Mouse (Mus musculus): ENCODE results near the gene Zdhhc6. TPM values are rescaled to one million over a fixed set of nuclear protein-coding genes. Genes with fewer than 3 reads are reported as not detected.

Gene Zdhhc6
- total RNA-seq, 2 experiments from 2014 or later, result 27.8 to 30.8 TPM

- DNase-seq (ENCODE audit: low spot score in 2 of 2), result no peak
These were observed 55.2 kb downstream of the Zdhhc6 start for GRCm38 (mm10) chr19:55260389-55261184.

GRCm38 (mm10) chr19:55258514-55258913 lies 57.3 kb downstream of the Zdhhc6 start:
- no peak for DNase-seq (ENCODE audit: low spot score in 2 of 2)

DNA sequence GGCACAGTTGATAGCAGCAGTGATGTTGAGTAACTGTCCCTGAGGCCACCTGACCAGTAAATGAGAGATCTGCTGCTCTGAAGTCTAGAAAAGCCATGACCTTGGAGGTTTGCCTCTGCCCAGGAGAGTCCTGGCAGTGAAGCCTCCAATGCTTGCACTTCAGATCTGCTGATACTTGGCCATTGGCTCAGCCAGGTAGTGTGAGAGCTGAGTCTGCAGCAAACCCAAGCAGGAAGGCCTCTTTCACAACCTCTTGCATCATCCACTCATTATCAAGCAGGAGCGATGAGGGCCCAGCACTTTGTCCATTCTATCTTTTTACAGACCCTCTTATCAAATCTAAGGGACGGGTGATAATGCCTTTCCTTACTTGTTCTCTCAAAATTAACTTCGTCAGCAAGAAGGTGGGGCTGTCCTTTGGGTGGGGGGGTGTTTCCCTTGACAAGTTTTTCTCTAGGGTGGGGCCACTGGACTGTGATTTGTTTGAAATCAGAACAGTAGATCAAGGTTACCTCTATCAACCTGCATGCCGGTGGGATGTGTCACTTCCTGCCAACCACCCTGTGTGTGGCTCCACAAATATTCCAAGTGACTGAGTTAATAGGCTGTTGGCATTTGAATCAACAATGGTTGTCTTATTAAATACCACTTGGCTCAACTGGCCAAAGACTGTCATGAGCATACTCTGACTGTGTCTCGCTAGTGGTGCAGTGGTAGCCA lies 58.0 kb downstream of the Zdhhc6 start:
- no peak for DNase-seq (ENCODE audit: low spot score in 2 of 2)

DNA sequence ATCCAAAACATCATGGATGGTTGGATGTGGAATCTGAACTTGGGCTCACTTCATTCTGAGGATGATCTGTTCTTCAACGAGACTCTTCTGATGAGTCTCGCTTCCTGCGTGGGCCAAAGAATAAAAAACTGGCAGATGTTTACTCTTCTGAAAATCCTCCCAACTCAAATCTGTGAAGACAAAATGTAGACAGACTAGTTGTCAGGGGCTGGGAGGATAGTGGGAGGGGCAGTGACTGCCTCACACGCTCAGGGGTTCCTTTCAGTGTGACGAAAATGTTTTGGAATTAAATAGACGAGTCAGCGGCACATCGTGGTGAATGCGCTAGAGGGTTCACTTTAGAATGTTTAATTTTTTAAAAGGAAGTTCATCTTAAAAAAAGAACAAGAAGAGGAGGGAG lies 59.7 kb downstream of the Zdhhc6 start:
- DNase-seq (ENCODE audit: low spot score in 2 of 2), result no peak

DNA sequence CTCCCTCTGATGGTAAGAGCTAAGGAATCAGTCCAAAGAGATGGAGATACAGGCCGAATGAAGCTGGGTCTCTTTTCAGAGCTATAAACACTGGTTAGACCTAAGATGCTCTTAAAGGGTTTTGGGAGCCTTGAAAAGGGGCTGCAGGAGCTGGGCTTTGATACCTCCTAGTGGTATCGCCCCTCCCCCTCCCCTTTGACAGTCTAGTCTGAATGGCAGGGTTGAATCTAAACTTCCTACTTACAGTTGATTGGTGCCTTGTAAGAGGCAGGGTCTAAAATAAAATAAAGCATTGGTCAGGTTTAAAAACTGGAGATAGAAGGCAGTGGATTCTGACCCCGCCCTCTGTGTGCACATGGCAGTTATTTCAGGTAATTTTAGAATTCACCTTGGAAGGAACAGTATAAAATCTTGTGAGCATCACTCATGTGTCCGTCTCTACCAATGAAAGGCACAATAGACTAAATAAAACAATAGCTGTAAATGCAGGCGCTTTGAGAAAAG lies 61.3 kb downstream of the Zdhhc6 start:
- DNase-seq (ENCODE audit: low spot score in 2 of 2), result peak in 1 of 2 experiments; percentile 22

GRCm38 (mm10) chr19:55253570-55254441 lies 62.0 kb downstream of the Zdhhc6 start:
- peak; percentile 32 to 51 for DNase-seq (ENCODE audit: low spot score in 2 of 2)

- no peak for DNase-seq (ENCODE audit: low spot score in 2 of 2)
These were observed 62.6 kb downstream of the Zdhhc6 start for GRCm38 (mm10) chr19:55253239-55253569.

DNA sequence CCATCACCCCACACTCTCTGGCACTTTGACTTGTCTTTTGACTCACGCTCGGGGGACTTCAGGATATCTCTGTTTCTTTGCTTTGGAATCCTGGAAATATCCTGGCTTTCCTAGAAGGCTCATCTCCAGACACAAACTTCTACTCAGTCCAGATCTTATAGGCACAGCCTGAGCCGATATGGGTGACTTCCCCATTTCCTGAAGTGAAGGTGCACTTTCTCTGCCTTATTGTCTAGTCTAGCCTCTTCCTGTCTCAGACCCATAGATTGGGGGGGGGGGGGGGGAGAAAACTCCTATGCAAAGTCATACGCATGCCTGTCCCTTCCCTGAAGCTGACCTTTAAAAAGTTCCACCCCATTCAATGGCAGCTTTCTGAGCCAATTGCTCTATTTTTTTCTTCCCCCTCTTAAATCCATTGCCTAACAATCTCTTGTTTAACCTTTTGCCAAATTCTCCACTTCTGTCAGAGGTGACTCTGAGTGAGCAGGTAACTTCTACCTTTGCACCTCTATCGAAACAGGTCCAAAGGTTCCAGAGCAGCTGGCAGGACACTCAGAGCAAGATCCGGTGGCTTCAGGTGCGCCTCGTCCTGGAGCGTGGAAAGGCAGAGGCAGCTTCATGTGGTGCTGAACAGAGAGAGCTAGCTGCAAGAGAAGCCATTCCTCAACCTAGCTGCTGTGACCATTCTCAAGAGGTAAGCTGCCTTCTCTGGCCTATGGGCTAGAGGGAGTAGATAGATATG lies 64.3 kb downstream of the Zdhhc6 start, which contains the start of gene Acsl5:
Gene Acsl5, plus strand, starts transcription at position 556 of the 742 bp plus-strand sequence.
- no peak for DNase-seq (ENCODE audit: low spot score in 2 of 2)

GRCm38 (mm10) chr19:55250451-55250850 lies 65.4 kb downstream of the Zdhhc6 start:
- no peak for DNase-seq (ENCODE audit: low spot score in 2 of 2)

GRCm38 (mm10) chr19:55247991-55248520 lies 67.8 kb downstream of the Zdhhc6 start:
- DNase-seq (ENCODE audit: low spot score in 2 of 2), result no peak

GRCm38 (mm10) chr19:55247563-55247962 lies 68.3 kb downstream of the Zdhhc6 start:
- DNase-seq (ENCODE audit: low spot score in 2 of 2), result no peak

DNA sequence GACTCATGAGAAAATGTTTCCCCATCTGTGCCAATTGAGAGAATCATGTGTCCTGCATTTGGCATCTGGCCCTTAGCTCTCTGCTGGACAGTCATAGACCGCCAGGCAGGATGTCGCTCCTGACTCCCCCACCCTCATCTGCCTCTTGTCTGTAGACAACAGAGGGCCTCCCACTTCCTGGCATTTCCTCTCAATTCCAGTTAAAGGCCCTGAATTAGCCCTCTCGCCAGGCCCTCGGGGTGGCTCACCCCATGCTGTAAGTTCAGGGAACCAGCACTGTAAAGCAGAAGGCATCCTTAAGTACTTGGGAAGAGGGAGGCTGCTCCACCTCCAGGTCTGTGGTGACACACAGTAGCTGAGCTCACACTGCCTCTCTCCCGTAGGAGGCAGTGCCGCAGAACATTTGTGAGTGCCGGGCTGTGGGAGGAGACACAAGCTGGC lies 71.0 kb downstream of the Zdhhc6 start:
- peak in 1 of 2 experiments; percentile 54 for DNase-seq (ENCODE audit: low spot score in 2 of 2)

GRCm38 (mm10) chr19:55241186-55241645 lies 74.6 kb downstream of the Zdhhc6 start, which contains the start of gene Gucy2g:
Gene Gucy2g (minus strand): TSS chr19:55241236.
- DNase-seq (ENCODE audit: low spot score in 2 of 2), result no peak

GRCm38 (mm10) chr19:55239766-55240426 lies 75.9 kb downstream of the Zdhhc6 start:
- DNase-seq (ENCODE audit: low spot score in 2 of 2), result no peak

DNA sequence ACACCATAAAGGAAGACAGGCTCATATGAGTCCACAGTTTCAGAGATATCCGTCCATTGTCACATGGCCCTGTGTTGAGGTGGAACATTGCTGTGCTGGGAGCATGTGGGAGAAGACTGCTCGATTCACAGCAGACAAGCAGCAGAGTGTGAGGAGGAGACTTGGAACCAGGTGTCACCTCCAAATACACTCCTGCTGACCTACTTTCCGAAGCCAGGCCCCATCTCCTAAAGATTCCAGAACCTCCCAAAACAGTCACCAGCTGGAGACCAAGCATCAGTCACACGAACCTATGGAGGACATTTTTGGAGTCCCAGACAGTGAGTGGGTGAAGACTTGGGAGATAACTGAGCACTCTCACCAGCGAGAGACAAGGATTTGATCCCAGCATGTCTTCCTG lies 79.3 kb downstream of the Zdhhc6 start:
- DNase-seq (ENCODE audit: low spot score in 2 of 2), result no peak

DNA sequence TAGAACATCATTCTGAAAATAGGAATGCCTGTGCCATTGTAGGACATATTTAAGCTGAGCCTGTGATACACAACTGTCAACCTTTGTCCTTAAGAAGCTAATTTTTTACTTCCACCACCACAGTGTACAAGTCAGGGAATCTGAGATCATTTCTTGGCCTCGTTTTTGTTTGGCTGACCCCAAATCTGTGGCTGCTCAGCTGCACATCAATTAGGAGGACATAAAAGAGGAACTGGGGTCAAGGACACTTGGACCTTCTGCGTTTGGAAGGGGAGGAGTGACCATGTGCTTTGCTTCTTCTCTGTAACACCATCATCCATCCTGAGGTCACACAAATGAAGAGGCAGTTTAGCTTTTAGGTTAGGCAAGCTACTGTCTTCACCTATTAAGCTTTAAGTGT lies 79.8 kb downstream of the Zdhhc6 start:
- no peak for DNase-seq (ENCODE audit: low spot score in 2 of 2)

DNA sequence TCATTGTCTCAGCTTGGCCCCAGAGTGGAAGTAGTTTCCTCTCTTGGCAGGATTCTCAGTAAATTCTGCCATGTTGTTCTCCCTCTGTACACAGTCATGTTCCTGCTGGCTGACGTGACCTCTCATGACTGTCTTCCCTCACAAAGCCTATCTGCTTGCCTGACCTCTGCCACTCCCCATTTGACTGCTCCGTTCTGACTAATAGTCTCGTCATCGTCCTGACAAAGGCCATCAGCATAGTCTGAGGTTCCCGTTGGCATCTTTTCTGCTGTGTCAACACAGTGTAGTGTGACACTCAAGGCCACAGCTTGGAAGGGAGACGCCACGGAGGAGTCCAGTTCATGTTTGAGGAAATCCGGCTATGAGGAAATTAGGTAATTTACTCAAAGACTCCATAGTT lies 83.7 kb downstream of the Zdhhc6 start:
- DNase-seq (ENCODE audit: low spot score in 2 of 2), result no peak

DNA sequence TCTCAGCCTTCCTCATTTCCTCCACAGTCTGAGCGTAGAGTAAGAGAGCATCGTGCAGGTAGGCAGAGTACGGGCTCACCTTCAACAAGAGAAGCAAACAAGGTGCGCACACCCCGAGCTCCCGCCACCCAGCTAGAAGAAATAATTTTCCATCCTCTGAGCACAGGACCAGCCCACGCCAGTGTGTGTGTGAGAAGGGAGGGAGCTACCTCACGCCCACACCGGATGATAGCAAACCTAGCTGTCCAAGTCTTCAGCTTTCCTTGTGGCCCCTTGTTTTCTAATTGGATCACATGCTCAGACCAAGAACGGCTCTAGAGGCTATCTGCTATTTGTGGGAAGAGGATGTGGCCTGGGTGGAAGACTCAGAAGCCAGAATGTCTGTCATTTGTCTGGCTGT lies 84.8 kb downstream of the Zdhhc6 start:
- DNase-seq (ENCODE audit: low spot score in 2 of 2), result no peak

DNA sequence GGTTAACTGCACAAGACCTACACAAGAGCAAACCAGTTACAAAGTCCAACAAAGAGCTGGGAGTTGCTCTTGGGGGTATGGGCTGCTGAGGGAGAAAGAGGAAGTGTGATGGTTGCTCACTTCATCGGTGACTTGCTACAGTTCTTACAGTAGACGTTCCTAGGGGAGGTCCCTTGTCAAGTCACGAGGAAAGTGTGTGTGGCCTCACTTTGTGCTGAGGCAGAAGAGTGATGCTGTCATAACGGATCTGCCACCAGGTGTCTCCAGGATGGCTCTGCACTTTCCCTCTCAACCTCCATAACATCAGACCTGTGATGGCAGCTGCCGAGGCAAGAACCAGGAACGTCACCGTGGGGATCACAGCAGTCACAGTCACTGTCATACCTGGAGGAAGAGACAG lies 88.7 kb downstream of the Zdhhc6 start:
- DNase-seq (ENCODE audit: low spot score in 2 of 2), result no peak

GRCm38 (mm10) chr19:55226621-55227020 lies 89.2 kb downstream of the Zdhhc6 start:
- no peak for DNase-seq (ENCODE audit: low spot score in 2 of 2)
